Mouse (Mus musculus): ENCODE measurements around the gene Aph1b.
A peak's percentile ranks its signal among the peaks of the same experiment; 100 is the strongest.
"Not testable (repeated sequence)": the region's sequence is repeated elsewhere in the genome, so short reads cannot be mapped to it uniquely, and the experiment has no call there.

Aph1b gene

GRCm38 (mm10) chr9:66795464-66796324, at the start of gene Aph1b:
Gene Aph1b (minus strand): TSS chr9:66795490.
- DNase-seq (ENCODE audit: low read depth, low spot score) = peak; percentile 96

DNA sequence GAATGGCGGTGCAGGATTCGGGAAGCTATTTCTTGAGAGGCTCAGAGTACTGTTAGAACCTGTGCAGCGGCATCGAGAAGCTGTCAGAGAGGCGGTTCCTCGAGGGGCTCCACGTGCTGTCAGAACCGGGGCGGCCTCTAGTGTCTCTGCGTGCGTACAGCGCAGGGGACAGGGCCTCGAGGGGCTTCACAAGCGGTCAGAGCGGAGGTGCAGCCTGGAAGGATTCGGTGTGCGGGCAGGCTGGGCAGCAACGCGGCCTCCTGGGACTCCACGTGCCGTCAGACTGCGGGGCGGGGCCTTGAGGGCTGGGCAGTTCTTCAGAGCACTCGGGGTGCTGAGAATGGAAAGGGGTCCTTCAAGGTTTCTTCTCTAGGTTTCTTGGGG, 39.8 kb upstream of the Aph1b start:
- DNase-seq (ENCODE audit: low read depth, low spot score) = no peak

DNA sequence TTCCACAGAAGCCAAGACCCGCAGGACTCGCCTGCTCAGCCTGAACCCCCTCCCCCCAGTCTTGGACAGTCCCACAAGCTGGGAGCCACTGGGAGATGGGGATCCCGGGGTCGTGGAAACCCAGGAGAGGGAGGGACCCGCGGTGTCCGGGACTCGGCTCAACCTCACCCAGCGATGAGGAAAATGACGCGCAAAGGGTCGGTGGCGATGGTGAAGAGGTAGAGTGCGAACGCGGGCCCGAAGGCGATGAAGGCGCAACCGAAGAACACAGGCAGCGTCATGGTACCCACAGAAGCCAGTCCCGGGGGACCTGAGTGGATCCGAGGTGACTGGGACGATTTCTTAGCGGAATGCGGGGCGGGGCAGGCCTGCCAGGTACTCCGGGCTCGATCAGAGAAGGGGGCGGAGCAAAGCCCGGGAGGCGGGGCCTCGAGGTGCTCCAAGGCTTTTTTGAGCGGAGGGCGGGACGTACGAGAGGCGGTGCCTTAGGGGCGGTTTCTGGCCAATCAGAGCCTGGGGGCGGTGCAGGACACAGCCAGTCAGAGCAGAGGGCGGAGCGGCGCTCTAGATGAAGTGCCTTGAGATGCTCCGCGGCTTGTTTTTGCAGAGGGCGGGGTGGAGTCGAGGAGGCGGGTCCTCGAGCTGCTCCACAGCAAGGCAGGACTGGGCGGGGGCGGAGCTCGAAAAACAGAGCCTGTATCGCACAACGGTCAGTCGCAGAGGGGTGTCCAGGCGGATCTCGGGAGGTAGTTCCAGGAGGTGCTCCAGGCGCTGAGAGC, 39.2 kb upstream of the Aph1b start, which contains the start of gene Aph1c:
Gene Aph1c (minus strand): TSS at position 409 of the 779 bp plus-strand sequence.
- DNase-seq (ENCODE audit: low read depth, low spot score) = peak; percentile 95

GRCm38 (mm10) chr9:66833851-66834250, 38.6 kb upstream of the Aph1b start:
- DNase-seq (ENCODE audit: low read depth, low spot score) = no peak

DNA sequence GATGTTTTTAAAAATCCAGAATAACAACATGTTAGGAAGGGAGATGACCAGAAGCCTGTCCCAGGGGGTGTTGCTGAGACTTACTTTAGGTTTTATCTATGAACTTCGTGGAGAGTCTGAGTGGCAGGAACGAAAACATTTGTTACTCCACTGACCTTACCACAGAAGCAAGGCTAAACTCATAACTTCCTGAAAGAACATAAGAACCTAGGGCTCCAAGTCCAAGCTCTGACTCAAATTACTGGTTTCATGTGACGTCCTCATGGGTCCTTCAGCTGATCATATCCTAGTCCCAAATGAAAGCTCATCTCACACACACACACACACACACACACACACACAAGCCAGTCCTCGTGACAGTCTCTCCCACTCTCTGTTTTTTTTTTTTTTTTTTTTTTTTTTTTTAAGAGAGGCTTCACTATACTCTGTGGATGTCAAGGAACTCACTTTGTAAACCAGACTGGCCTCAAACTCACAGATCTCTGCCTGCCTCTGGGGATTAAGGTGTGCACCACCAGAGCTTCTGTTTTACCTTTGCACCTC, 37.1 kb upstream of the Aph1b start:
- no peak for DNase-seq (ENCODE audit: low read depth, low spot score)

GRCm38 (mm10) chr9:66825990-66826389, 30.7 kb upstream of the Aph1b start:
- DNase-seq (ENCODE audit: low read depth, low spot score) = no peak

DNA sequence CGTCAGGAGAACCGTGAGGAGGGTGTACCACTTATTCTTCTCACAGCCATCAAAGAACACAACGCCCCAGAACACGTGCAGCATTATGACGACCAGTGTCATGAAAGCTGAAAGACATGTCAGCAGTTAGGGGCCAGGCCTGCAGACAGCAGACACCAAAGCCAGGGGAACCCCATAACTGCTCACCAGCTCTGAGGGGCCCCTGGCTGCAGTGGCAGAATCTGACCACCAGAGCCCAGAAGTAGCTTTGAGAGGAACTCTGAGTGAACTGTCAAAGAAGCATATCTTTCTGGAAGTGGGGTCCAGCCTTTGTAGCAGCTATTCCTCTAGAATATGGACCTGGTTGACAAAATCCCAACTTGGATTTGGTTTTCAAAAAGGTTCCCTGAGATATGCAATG, 27.0 kb upstream of the Aph1b start:
- not testable (repeated sequence) for DNase-seq (ENCODE audit: low read depth, low spot score)

- no peak for DNase-seq (ENCODE audit: low read depth, low spot score)
These were observed 25.7 kb upstream of the Aph1b start for GRCm38 (mm10) chr9:66820996-66821395.

GRCm38 (mm10) chr9:66813392-66813791, 18.1 kb upstream of the Aph1b start:
- no peak for DNase-seq (ENCODE audit: low read depth, low spot score)

GRCm38 (mm10) chr9:66805951-66806350, 10.7 kb upstream of the Aph1b start:
- DNase-seq (ENCODE audit: low read depth, low spot score) = not testable (repeated sequence)

DNA sequence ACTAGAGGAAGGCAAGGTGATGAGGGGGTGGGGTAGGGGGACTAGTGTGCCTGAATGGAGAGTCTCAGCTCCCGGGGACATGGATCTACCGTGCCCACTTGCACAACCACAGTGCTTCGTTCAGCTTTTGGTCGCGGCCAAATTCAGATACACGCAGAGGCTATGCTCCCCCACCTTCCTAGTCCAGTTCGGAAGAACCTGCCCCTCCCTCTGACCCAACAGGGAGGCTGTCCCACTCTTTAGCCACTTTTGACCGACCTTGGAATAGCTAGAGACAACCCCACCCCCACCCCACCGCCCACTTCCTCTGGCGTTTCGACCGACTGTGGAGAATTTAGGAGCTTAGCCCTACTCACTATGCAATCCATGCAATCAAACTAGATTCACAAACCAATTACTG, 6.7 kb upstream of the Aph1b start:
- DNase-seq (ENCODE audit: low read depth, low spot score) = no peak

DNA sequence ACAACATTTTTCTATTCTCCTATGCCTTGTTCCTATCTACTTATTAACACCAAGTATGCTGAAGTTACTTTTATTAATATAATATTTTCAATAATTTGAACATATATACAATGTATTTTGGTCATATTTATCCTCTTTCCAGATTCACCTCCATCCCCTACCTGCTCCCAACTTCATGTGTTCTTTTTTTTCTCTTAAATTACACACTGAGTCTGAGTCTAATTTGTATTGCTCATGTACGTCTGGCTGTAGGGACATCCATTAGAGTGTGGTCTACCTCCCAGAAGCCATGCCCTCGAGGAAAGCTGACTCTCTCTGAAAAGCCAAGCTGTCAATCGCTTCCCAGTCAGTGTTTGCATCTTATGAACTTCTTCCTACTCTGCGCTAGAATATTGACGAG, 1.4 kb upstream of the Aph1b start, which contains the start of gene Gm10647:
Gene Gm10647 (plus strand): TSS at position 301 of the 400 bp plus-strand sequence.
- no peak for DNase-seq (ENCODE audit: low read depth, low spot score)

DNA sequence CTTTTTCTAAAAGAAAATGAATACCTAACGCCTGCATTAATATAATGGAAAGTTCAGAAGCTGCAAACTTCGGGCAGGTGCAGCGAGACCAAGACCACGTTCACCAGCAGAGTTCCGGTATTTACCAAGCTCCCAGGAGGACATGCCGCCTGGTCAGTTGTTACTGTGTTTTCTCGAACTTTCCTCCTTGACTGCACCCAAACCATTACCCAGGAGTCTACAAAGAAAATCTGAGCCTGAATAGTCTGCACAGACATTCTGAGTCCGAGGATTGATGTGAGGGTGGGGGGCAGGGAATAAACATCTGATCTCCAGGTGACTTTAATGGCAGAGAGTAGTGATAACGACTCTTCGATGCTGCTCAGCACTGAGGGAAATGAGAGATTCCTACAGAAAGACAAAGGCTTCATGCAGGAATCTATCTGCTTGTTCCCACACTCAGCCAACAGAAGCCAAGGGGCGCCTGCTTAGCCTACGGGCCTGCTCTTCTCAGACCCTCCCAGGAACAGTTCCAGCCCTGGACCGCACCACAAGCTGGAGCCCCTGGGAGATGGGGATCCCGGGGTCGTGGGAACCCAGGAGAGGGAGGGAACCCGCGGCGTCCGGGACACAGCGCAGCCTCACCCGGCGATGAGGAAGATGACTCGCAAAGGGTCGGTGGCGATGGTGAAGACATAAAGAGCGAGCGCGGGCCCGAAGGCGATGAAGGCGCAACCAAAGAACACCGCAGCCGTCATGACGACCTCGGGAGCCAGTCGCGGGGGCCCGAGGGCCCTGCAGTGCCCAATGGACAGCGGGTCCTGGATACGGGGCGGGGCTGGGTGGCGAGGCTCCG, 444 bp downstream of the Aph1b start:
- peak; percentile 34 for DNase-seq (ENCODE audit: low read depth, low spot score)

GRCm38 (mm10) chr9:66787821-66788220, 7.5 kb downstream of the Aph1b start:
- DNase-seq (ENCODE audit: low read depth, low spot score) = no peak

- DNase-seq (ENCODE audit: low read depth, low spot score) = not testable (repeated sequence)
These were observed 10.7 kb downstream of the Aph1b start for GRCm38 (mm10) chr9:66784552-66784951.

- no peak for DNase-seq (ENCODE audit: low read depth, low spot score)
These were observed 24.6 kb downstream of the Aph1b start for GRCm38 (mm10) chr9:66770701-66771100.

GRCm38 (mm10) chr9:66769275-66769674, 26.0 kb downstream of the Aph1b start:
- no peak for DNase-seq (ENCODE audit: low read depth, low spot score)

DNA sequence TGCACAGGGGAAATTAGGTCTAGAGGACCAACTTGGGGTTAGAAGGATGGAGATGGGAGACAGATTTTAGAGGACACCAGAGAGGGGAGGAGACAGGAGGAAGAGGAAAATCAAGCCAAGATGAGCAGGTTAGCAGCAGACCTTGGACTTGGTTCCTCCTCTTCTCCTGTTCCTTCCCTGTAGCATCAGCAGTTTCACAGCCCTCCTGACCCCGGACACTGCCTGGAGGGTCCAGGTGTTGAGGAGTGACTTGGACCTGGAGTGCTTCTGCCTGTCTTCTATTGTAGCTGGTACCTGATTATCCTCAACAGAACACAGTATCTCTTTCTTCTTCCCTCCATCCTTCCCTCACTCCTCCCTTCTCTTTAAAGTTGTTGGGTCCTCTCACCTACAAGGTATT, 26.6 kb downstream of the Aph1b start:
- no peak for DNase-seq (ENCODE audit: low read depth, low spot score)

GRCm38 (mm10) chr9:66760991-66761390, 34.3 kb downstream of the Aph1b start:
- no peak for DNase-seq (ENCODE audit: low read depth, low spot score)

- no peak for DNase-seq (ENCODE audit: low read depth, low spot score)
These were observed 42.4 kb downstream of the Aph1b start for GRCm38 (mm10) chr9:66752849-66753248.

DNA sequence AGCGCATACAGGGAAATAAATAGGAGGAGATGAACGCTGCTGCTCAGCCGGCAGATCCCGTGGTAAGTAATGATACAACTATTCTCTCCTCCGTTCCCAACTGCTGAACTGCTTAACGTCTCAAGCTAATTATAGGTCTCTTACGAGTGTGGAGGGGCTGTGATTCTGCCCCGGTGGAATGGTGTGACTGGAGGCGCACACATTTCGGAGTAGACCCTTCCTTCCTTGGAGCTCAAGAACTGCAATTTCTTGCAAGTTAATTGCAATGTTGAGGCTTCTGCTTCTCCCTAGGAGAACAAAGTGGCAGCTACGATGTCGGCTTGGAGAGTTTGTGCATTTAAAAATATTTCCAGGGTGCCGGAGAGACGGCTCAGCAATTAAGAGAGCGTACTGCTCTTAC, 46.9 kb downstream of the Aph1b start:
- no peak for DNase-seq (ENCODE audit: low read depth, low spot score)

All from WW6 (cell line).